Mouse (Mus musculus) left cerebral cortex, adult 2 months (tissue): ENCODE results near the gene RPS10-NUDT3. TPM values are rescaled to one million over a fixed set of nuclear protein-coding genes. Genes with fewer than 3 reads are reported as not detected.

ENCODE experiments used
- DNase-seq, 2 experiments: peaks; one replicate each; pipeline ENCODE4 v3.0.0; 2021 to 2022; ENCODE audit warnings: low spot score in 2 of 2, mixed read lengths in 1 of 2; ENCODE audit errors: extremely low spot score in 1 of 2
- H3K27ac ChIP-seq: fragments of 200-600 bp; 2 replicates; pipeline ENCODE4 v1.8.1; 2022
- H3K4me3 ChIP-seq: fragments of 200-600 bp; 2 replicates; pipeline ENCODE4 v1.8.1; 2022
- CTCF ChIP-seq: fragments of 200-600 bp; IDR thresholded peaks from 2 replicates; pipeline ENCODE4 v1.8.1; 2022; ENCODE audit warnings: antibody characterized with exemption, mild to moderate bottlenecking, moderate library complexity
- intact Hi-C: fragments of 180-260 bp; cut with DNase I; formaldehyde crosslinking; loops from one replicate; pipeline ENCODE4 v1.15.1; 2025
- total RNA-seq, 2 experiments: library from RNA; stranded (reverse); gene quantifications; 2 replicates each; pipeline ENCODE4 v1.2.3; 2021

Gene RPS10-NUDT3
- total RNA-seq, 2 experiments from 2014 or later, result 2.0 TPM; not detected in 1

- Histone ChIP-seq H3K4me3 (peak overlapping the region; percentile 76), H3K27ac (peak overlapping the region; percentile 93)
- intact Hi-C loops, result loop anchor here (1.0 to 2.0 kb wide), 3 partner anchors 30 to 65 kb away; partner anchors contain the start of gene Nudt3
- peak; percentile 49 for TF ChIP-seq CTCF
- no peak for DNase-seq
Observed at GRCm38 (mm10) chr17:27564391-27565162, 70.4 kb downstream of the RPS10-NUDT3 start.

GRCm38 (mm10) chr17:27563771-27564244 is 71.2 kb downstream of the RPS10-NUDT3 start:
- intact Hi-C loops, result loop anchor here (2.0 kb wide), 2 partner anchors 29 to 59 kb away; partner anchors contain the start of gene Nudt3
- no peak overlapping the region; the same call in 1 of the 2 replicates for H3K27ac ChIP-seq
- DNase-seq, result no peak
- H3K4me3 ChIP-seq, result peak overlapping the region; percentile 76; the same call in 1 of the 2 replicates
- TF ChIP-seq CTCF, result no peak

GRCm38 (mm10) chr17:27561809-27562526 is 73.1 kb downstream of the RPS10-NUDT3 start:
- Histone ChIP-seq H3K27ac (no peak overlapping the region), H3K4me3 (no peak overlapping the region)
- DNase-seq, result peak; percentile 61 to 72
- intact Hi-C loops, result no loop called here
- no peak for TF ChIP-seq CTCF

DNA sequence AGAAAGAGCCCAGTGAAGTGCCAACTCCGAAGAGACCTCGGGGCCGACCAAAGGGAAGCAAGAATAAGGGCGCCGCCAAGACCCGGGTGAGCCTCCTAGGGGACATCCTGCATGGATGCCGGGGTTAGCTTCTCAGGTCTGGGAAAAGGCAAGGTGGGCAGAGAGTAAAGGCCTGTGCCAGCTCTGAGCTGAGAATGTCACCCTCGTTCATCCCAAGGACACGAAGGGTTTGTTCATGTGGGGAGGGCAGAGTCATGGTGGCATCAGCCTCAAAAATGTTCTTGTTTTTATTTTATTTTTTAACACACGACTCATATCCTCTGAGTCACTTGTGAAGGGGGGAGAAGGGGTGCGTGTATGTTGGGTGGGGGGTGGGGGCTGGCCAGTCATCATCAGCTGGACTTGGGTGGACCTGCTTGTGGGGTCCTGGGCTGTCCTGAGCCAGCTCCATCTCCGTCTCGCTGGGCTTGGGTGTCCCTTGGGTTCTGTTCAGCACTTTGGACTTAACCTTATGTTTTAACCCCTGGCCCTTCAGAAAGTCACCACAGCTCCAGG is 74.0 kb downstream of the RPS10-NUDT3 start:
- intact Hi-C loops, result no loop called here
- no peak overlapping the region for H3K27ac ChIP-seq
- no peak for TF ChIP-seq CTCF

DNA sequence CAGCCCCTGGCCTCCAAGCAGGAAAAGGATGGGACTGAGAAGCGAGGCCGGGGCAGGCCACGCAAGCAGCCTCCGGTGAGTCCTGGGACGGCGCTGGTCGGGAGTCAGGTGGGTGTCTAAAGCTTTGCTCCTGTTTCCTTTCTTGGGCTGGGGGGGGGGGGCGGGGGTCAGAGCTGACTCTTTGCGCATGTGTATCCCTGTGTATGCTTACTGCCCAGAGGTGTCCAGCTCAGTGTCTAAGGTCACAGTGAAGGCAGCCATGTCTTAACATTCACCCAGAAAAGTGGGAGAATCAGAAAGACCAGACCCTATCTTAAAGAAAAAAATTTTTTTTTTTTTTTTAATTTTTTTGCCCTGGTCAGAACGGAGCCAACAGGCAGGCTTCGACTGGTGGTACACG is 75.4 kb downstream of the RPS10-NUDT3 start:
- no peak overlapping the region for H3K4me3 ChIP-seq
- no peak overlapping the region for H3K27ac ChIP-seq
- no peak for TF ChIP-seq CTCF
- no peak for DNase-seq
- intact Hi-C loops, result no loop called here

More for the DNA sequence above, 74.0 kb downstream of the RPS10-NUDT3 start:
- no peak for DNase-seq
- H3K4me3 ChIP-seq, result no peak overlapping the region

GRCm38 (mm10) chr17:27558845-27559244 is 76.2 kb downstream of the RPS10-NUDT3 start:
- H3K4me3 ChIP-seq, result no peak overlapping the region
- no peak overlapping the region for H3K27ac ChIP-seq
- no peak for DNase-seq
- intact Hi-C loops, result no loop called here
- TF ChIP-seq CTCF, result no peak

- no peak for TF ChIP-seq CTCF
- intact Hi-C loops, result no loop called here
- no peak for DNase-seq
- Histone ChIP-seq H3K27ac (no peak overlapping the region), H3K4me3 (peak overlapping the region; percentile 90)
Observed at GRCm38 (mm10) chr17:27557927-27558661, 76.9 kb downstream of the RPS10-NUDT3 start.

DNA sequence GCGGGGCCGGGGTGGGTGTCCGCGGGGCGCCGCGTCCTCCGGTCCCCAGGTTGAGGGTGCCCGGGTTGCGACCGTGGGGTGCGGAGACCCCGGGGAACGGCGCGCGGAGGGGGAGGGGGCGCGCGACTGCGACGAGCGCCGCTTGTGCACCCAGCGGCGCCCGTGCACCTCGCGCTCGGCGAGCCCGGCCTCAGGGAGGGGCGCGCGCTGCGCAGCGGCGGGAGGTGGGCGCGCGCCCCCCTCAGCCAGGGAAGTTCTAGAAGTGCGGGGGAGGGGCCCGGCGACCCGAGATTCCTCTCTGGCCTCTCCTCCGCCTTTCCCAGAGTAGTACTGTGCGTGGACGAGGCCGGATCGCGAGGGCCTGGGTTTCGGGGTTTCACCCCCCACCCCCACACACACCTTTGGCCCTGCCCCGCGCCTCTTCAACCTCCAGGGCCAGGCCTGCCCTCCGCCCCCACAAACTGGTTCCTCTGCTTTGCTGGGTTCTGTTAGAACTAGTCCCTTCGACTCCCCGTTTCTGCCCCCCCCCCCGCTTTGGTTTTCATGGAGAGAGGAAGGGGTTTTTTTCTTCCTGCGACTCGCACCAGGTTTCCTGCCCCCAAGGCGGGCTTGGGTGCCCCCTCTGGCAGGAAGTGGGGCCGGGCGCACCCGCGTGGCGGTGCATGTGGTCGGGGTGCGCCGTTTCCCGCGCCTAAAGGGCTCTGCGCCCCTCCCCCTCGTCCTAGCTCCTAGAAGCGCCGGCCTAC is 77.7 kb downstream of the RPS10-NUDT3 start:
- intact Hi-C loops, result no loop called here
- Histone ChIP-seq H3K4me3 (peak overlapping the region; percentile 90), H3K27ac (peak overlapping the region; percentile 93; the same call in 1 of the 2 replicates)
- DNase-seq, result no peak
- no peak; the same call in none of the 2 replicates for TF ChIP-seq CTCF

DNA sequence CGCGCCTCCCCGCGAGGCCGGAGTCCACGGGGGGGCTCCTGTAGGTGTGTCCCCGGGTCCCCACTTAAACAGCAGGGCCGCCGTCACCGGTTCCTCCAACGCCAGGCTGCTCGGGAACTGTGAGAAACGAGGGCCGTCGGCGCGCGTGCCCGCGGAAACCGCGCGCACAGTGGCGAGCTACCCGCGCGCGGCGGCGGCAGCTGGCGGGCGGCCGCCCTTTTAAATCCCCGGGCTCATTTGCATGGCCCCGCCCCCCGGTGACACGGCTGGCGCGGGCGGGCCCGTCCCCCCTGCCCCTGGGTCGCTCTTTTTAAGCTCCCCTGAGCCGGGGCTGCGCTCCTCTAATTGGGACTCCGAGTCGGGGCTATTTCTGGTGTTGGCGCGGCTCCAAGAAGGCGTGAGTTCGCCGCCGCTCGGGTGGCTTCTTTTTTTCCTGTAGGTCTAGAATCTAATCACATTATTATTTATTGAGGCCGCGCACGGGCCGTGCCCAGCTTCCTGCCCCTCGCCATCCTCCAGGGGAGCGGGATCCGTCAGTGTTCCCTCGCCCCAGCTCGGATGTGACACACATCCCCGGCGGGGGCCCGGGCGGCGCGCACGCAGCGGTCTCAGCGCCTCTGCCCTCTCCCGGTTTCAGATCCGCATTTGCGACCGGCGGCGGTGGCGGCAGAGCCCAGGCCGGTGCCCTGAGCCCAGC is 78.6 kb downstream of the RPS10-NUDT3 start, which contains the start of gene Hmga1:
Gene Hmga1, plus strand, starts transcription at position 183 of the 697 bp plus-strand sequence.
- no peak for TF ChIP-seq CTCF
- peak; percentile 83 to 86 for DNase-seq
- Histone ChIP-seq H3K27ac (peak within 1 kb of the TSS; percentile 93), H3K4me3 (peak within 1 kb of the TSS; percentile 90)
- intact Hi-C loops, result no loop called here

DNA sequence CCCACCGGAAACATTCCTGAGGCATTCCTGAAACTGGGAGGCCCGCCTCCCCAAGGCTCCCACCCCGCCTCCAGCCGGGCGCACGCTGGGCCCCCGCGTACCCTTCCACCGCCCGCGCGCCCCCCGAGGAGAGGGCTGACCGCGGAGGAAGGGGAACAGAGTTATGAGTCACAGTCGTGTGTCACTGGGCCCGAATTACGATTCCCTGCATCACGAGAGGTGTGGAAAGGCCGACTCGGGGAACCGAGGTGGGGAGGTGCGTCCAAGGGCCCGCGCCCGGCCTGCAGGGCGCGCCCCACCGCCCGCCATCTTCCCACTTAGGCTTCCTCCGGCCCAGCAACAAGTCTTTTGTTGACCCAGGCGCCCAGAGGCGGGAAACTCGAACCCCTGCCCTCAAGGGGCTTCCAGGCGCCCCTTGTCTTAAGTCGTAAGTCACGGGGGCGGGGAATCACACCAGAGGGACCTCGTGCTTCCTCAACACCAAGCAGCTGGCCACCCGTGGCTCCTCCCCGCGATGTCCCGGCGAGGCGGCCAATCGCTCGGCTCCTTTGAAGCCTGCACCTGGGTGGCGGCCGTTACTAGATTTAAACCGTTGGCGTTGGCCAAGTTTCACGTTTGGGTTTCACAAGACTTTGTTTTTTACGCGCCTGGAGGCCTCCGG is 79.4 kb downstream of the RPS10-NUDT3 start:
- DNase-seq, result no peak
- H3K27ac ChIP-seq, result peak overlapping the region; percentile 93; the same call in 1 of the 2 replicates

More for the DNA sequence above, 79.4 kb downstream of the RPS10-NUDT3 start:
- H3K4me3 ChIP-seq, result peak overlapping the region; percentile 90
- intact Hi-C loops, result no loop called here
- TF ChIP-seq CTCF, result no peak
